Mouse (Mus musculus) neural tube, embryonic 15.5 days (tissue): ENCODE results near the gene Wnk4. TPM values are rescaled to one million over a fixed set of nuclear protein-coding genes. Genes with fewer than 3 reads are reported as not detected.

Source experiments
- ATAC-seq: fragments of 200-750 bp; cut with Nextera tagmentation; 2 replicates; pipeline ENCODE4 v1.8.0; 2017; ENCODE audit warnings: mild to moderate bottlenecking, moderate TSS enrichment, moderate library complexity; ENCODE audit not compliant: low FRiP score
- H3K27ac ChIP-seq: fragments of 300-500 bp; sonication (generic); replicated peaks from 2 replicates; pipeline ENCODE4 v1.5.1; 2015; ENCODE audit warnings: mild to moderate bottlenecking, inconsistent platforms
- H3K27me3 ChIP-seq: fragments of 300-500 bp; sonication (generic); replicated peaks from 2 replicates; pipeline ENCODE4 v1.6.1; 2015; ENCODE audit warnings: inconsistent platforms
- H3K36me3 ChIP-seq: fragments of 300-500 bp; sonication (generic); 2 replicates; pipeline ENCODE4 v1.6.1; 2015; ENCODE audit warnings: inconsistent platforms
- H3K4me1 ChIP-seq: fragments of 300-500 bp; sonication (generic); 2 replicates; pipeline ENCODE4 v1.6.1; 2015; ENCODE audit warnings: inconsistent platforms
- H3K4me2 ChIP-seq: fragments of 300-500 bp; sonication (generic); 2 replicates; pipeline ENCODE4 v1.6.1; 2015; ENCODE audit warnings: inconsistent platforms, mild to moderate bottlenecking, moderate library complexity
- H3K4me3 ChIP-seq: fragments of 300-500 bp; sonication (generic); replicated peaks from 2 replicates; pipeline ENCODE4 v1.5.1; 2015; ENCODE audit warnings: mild to moderate bottlenecking, inconsistent platforms
- H3K9ac ChIP-seq: fragments of 300-500 bp; sonication (generic); replicated peaks from 2 replicates; pipeline ENCODE4 v1.6.1; 2015; ENCODE audit warnings: mild to moderate bottlenecking, inconsistent platforms
- H3K9me3 ChIP-seq: fragments of 300-500 bp; sonication (generic); replicated peaks from 2 replicates; pipeline ENCODE4 v1.6.1; 2016; ENCODE audit warnings: inconsistent platforms
- WGBS: fragments of 180-500 bp; shearing (Covaris S2); methylation state at CpG from one replicate; pipeline ENCODE4 v1.1.7; 2015; ENCODE audit warnings: mixed read lengths; 5-methylcytosine and 5-hydroxymethylcytosine counted together
- polyA plus RNA-seq: library from polyadenylated mRNA; unstranded; fragments of >200 nt; fragmentation: Nextera tagmentation; extraction: Ambion mirVana; gene quantifications from 2 replicates; pipeline ENCODE4 v1.2.1, GENCODE M21; 2015

Gene Wnk4
- polyA plus RNA-seq, 1 experiment from 2014 or later, result 7.0 TPM

DNA sequence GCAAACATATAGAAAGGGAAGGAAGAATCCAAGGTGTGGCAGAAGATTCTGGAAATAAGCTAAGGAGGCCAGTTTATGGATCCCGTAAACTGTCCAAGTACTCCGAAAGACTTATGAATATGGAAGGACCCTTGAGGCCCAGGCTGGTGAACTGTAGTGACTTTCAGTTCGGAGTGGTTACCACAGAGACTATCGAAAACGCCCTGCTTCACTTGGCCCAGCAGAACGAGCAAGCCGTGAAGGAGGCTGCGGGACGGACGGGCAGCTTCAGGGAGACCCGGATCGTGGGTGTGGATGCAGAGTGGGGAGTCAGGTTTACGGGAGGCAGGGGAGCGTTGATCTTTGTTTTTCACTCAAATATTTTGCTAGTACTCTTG lies 18.8 kb downstream of the Wnk4 start:
- Histone ChIP-seq H3K27me3 (no peaks in the 10 kb centered on the region; the same call in 1 of the 2 replicates), H3K36me3 (no peaks in the 10 kb centered on the region; the same call in 1 of the 2 replicates), H3K4me3 (peak overlapping the region; percentile 66), H3K27ac (no peak overlapping the region), H3K4me1 (peaks cover 29% of the 10 kb centered on the region), H3K9ac (no peak overlapping the region), H3K4me2 (peak overlapping the region; percentile 88), H3K9me3 (no peaks in the 10 kb centered on the region)
- WGBS, result 58% methylated on average over 14 of the region's 14 CpGs
- ATAC-seq, result peak; percentile 12; the same call in 1 of the 2 replicates

DNA sequence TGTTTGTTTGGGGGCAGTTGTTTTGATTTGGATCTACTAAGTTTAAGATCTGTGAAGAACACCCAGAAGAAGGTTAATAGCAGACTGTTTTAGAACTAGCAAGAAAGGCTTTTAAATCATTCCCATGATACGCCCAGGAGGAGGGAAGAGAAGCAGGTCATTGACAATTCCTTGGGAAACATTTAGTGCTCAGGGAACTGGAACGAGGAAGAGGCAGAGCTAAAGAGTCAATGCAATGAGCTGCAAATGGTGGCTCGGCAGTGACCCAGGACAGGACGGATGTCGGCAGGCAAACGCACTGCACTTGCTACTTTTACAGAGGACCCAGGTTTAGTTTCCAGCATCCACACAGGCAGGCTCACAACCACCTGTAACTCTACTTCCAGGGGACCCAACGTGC lies 20.5 kb downstream of the Wnk4 start:
- H3K36me3 ChIP-seq, result peaks cover 6% of the 10 kb centered on the region
- H3K4me1 ChIP-seq, result peaks cover 29% of the 10 kb centered on the region
- no peak overlapping the region for H3K27ac ChIP-seq
- WGBS, result 45% methylated on average over 7 of the region's 7 CpGs
- no peak for ATAC-seq
- H3K4me3 ChIP-seq, result no peak overlapping the region
- no peaks in the 10 kb centered on the region; the same call in 1 of the 2 replicates for H3K27me3 ChIP-seq
- H3K9me3 ChIP-seq, result no peaks in the 10 kb centered on the region
- no peak overlapping the region for H3K9ac ChIP-seq
- no peak overlapping the region for H3K4me2 ChIP-seq

DNA sequence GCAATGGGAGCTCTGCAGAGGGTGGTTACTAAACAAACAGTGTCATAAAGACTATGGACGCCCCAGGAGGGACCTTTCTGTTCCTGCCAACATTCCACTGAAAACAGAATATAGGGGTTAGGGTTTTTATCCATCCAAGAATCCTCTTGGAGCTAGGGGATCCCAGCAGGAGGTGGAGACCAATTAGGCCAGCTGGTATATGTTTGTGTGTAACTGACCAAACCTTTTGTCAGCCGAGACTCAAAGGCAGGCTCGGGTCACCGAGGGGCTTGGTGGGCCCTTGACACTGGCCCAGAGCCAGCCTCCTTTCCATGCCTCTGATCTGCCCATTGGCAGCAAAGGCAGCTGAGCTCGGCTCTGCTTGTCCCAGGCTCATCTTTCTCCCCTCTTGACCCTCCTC lies 22.5 kb downstream of the Wnk4 start:
- ATAC-seq, result no peak
- H3K27ac ChIP-seq, result no peak overlapping the region
- H3K36me3 ChIP-seq, result peaks cover 13% of the 10 kb centered on the region
- no peak overlapping the region for H3K4me3 ChIP-seq
- no peak overlapping the region for H3K9ac ChIP-seq
- no peak overlapping the region for H3K4me2 ChIP-seq
- no peaks in the 10 kb centered on the region; the same call in 1 of the 2 replicates for H3K27me3 ChIP-seq
- H3K4me1 ChIP-seq, result peaks cover 11% of the 10 kb centered on the region
- WGBS, result 19% methylated on average over 5 of the region's 5 CpGs
- H3K9me3 ChIP-seq, result no peaks in the 10 kb centered on the region

DNA sequence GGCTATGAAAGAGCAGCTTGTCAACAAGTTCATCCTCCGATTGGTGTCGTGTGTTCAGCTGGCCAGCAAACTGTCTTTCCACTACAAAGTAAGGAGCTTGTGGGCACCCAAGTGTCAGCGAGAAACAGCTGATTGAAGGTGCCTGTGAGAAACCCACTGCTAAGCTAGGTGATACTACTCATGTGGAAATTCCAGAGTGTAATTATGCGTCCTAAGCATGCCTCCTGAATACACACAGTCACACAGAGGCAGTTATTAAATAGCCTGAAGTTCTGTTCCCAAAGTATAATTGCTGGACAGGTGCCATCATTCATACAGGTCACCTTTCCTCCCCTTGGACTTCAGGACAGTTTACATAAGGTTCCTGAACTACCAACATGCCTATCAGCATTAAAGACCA lies 23.4 kb downstream of the Wnk4 start:
- Histone ChIP-seq H3K27me3 (no peaks in the 10 kb centered on the region; the same call in 1 of the 2 replicates), H3K4me2 (no peak overlapping the region), H3K36me3 (peaks cover 18% of the 10 kb centered on the region), H3K4me3 (no peak overlapping the region), H3K4me1 (peaks cover 7% of the 10 kb centered on the region), H3K9ac (no peak overlapping the region), H3K27ac (no peak overlapping the region), H3K9me3 (no peaks in the 10 kb centered on the region)
- WGBS, result 74% methylated on average over 4 of the region's 4 CpGs
- no peak for ATAC-seq

DNA sequence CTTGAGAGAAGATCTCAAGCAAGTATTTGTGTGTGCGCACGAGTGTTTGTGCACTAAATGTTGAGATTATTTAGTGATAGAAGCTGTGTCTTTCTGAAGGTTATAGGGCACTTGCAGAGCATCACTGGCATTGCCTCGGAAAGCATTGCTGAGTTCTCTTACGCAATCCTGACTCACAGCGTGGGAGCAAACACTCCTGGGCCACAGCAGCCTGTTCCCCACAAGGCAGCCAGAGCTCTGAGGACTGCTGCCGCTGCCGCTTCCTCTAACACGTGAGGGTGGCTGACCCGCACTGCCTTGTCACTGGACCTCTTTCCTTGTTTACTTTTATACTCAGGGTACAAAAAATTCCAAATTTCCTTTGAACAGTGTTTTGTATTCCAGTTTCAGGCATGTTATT lies 26.9 kb downstream of the Wnk4 start:
- H3K27ac ChIP-seq, result no peak overlapping the region
- no peak overlapping the region for H3K4me2 ChIP-seq
- ATAC-seq, result no peak
- WGBS, result 88% methylated on average over 9 of the region's 9 CpGs
- no peak overlapping the region for H3K4me3 ChIP-seq
- H3K36me3 ChIP-seq, result peaks cover 51% of the 10 kb centered on the region
- no peaks in the 10 kb centered on the region for H3K27me3 ChIP-seq
- no peaks in the 10 kb centered on the region for H3K9me3 ChIP-seq
- H3K4me1 ChIP-seq, result no peaks in the 10 kb centered on the region
- no peak overlapping the region for H3K9ac ChIP-seq

DNA sequence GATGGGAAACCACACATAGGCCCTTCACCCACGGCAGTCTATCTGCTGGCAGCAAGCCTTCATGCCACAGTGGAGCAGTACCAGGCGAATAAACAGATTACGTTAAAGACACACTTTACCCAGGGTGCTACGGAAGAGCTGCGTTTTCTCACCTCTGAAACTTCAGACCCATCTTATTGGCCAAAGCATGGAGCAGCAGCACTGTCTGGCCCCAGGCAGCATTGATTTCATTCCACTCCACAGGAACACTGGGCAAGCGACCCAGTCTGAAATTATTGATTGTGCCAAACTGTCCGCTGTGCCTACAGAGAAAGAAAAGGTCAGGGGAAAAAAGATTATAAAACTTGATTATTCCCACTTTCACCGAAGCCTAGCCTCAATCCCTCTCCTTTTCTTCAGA lies 30.9 kb downstream of the Wnk4 start:
- 99% methylated on average over 8 of the region's 8 CpGs for WGBS
- no peak overlapping the region for H3K4me3 ChIP-seq
- H3K9ac ChIP-seq, result no peak overlapping the region
- H3K36me3 ChIP-seq, result peaks cover 80% of the 10 kb centered on the region
- no peaks in the 10 kb centered on the region for H3K4me1 ChIP-seq
- H3K9me3 ChIP-seq, result no peaks in the 10 kb centered on the region
- no peak overlapping the region for H3K27ac ChIP-seq
- no peak for ATAC-seq
- no peak overlapping the region for H3K4me2 ChIP-seq
- no peaks in the 10 kb centered on the region for H3K27me3 ChIP-seq

DNA sequence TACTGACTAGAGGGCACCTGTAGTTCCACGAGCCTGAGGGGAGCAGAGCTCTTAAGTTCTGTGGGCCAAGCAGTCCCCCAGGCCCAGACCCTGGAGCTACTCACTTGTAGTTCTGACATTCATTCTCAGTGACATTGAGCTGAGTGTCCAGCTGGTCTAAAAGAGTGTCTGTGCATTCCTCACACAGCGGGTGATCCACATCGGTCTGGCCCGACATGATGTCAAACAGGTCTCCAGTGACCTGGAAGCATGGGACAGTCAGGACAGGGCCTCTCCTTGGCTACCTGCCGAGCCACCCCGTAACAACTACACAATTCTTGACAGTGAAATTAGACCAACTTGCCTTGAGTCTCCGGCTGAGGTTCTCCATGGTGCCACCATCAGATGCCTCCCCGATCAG lies 34.8 kb downstream of the Wnk4 start:
- H3K4me2 ChIP-seq, result no peak overlapping the region
- no peak for ATAC-seq
- no peak overlapping the region for H3K27ac ChIP-seq
- H3K9ac ChIP-seq, result no peak overlapping the region
- H3K27me3 ChIP-seq, result no peaks in the 10 kb centered on the region
- peaks cover 7% of the 10 kb centered on the region for H3K4me1 ChIP-seq
- WGBS, result 96% methylated on average over 8 of the region's 8 CpGs
- H3K9me3 ChIP-seq, result no peaks in the 10 kb centered on the region
- no peak overlapping the region for H3K4me3 ChIP-seq
- H3K36me3 ChIP-seq, result peaks cover 82% of the 10 kb centered on the region

DNA sequence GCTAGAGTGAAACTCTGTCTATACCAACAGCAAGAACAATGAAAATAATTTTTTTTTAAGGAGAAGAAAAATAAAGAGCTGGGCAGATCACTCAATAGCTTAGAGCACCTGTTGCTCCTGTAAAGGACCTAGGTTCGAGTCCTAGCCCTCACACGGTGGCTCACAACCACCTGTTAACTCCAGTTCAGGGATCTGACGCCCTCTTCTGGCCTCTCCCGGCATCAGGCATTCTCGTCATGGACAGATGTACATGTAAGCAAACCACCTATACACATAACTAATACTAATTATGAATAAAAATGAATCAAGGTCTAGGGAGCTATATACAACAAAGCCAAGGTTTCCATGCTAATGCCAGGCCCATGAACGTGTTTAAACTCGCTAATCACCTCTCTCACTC lies 40.5 kb downstream of the Wnk4 start:
- peak overlapping the region; percentile 89 for H3K9ac ChIP-seq
- WGBS, result 69% methylated on average over 7 of the region's 7 CpGs
- peak overlapping the region; percentile 97 for H3K4me2 ChIP-seq
- peak overlapping the region; percentile 92 for H3K4me3 ChIP-seq
- peaks cover 26% of the 10 kb centered on the region for H3K4me1 ChIP-seq
- H3K9me3 ChIP-seq, result no peaks in the 10 kb centered on the region
- H3K27ac ChIP-seq, result no peak overlapping the region
- peaks cover 27% of the 10 kb centered on the region for H3K36me3 ChIP-seq
- no peak for ATAC-seq
- H3K27me3 ChIP-seq, result no peaks in the 10 kb centered on the region

DNA sequence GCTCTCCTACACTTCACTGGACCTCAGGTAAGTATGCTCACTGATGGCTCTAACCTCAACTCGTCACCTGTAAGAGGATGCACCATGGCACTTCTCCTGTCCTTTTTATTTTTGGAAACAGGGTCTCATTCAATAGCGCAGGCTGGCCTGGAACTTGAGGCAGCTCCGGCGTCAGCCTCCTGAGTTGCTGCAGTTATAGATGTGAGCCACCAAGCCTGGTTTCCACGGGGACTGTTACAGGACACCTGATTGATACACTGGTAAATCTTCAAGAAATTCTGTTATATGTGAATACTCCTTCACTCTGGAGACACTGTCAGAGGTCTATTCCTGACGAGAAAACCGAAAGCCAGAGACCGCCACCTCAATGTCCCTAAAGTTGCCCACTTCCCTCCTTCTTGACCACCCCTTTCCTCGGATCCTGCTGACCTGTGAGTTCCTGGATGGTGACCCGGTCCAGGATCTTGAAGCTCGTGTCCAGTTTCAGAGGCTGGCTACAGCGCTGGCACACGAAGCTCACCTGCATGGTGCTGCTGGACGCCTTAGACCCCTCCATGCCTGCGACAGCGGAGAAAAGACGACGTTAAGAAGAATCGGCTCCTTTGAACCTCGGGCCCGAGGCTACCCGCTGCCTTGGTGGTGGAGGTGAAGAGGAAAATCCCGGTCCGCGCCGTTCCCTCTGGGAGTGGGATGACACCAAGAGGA lies 41.1 kb downstream of the Wnk4 start:
- peaks cover 26% of the 10 kb centered on the region for H3K4me1 ChIP-seq
- peak overlapping the region; percentile 89 for H3K9ac ChIP-seq
- peaks cover 21% of the 10 kb centered on the region for H3K36me3 ChIP-seq
- peak overlapping the region; percentile 77 for H3K27ac ChIP-seq
- 0 out of 2 replicates have a peak, but pooled peaks cover 2% of the 10 kb centered on the region for H3K27me3 ChIP-seq
- WGBS, result 13% methylated on average over 26 of the region's 26 CpGs
- no peak for ATAC-seq
- no peaks in the 10 kb centered on the region for H3K9me3 ChIP-seq
- H3K4me3 ChIP-seq, result peak overlapping the region; percentile 92
- H3K4me2 ChIP-seq, result peak overlapping the region; percentile 97

DNA sequence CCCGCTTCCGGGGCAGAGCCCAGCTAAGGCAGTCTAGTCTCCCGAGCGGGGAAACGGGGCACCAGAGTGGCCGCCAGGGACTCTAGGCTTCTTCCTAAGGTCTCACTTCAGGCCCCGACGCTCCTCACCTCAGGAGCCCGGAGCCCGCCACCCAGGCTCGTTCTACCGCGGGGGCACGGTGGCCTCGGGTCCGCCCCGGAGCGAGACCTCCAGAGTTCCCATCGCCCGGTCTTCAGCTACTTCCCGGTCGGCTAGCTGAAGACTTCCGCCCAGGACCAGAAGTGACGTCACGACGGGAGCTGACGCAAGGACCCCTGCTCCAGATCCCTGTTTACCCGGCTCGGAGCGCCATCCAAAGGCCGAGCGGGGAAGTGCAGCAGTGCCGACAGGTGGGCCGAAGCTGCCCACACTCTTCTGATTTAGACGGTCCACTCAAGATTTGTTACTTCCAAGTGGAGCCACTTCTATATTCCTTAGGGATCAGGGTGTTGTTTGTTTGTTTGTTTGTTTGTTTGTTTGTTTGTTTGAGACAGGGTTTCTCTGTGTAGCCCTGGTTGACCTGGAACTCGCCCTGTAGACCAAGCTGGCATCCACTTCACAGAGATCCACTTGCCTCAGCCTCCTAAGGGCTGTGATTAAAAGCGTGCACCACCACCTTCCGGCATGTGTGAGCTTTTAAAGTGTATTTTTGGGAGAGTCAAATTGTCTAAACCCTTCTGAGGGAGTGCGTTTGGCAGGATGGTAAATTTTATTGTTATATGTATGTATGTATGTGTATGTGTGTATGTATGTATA lies 41.8 kb downstream of the Wnk4 start, which contains the start of gene Becn1:
Becn1 (minus strand) TSS at position 283 of the 795 bp plus-strand sequence.
- Histone ChIP-seq H3K9me3 (no peaks in the 10 kb centered on the region), H3K27ac (peak within 1 kb of the TSS; percentile 77), H3K4me3 (peak within 1 kb of the TSS; percentile 92), H3K4me2 (peak within 1 kb of the TSS; percentile 97), H3K4me1 (peaks cover 26% of the 10 kb centered on the region), H3K9ac (peak within 1 kb of the TSS; percentile 89), H3K36me3 (peaks cover 21% of the 10 kb centered on the region), H3K27me3 (0 out of 2 replicates have a peak, but pooled peaks cover 9% of the 10 kb centered on the region)
- peak; percentile 96 for ATAC-seq
- 8% methylated on average over 39 of the region's 39 CpGs for WGBS

DNA sequence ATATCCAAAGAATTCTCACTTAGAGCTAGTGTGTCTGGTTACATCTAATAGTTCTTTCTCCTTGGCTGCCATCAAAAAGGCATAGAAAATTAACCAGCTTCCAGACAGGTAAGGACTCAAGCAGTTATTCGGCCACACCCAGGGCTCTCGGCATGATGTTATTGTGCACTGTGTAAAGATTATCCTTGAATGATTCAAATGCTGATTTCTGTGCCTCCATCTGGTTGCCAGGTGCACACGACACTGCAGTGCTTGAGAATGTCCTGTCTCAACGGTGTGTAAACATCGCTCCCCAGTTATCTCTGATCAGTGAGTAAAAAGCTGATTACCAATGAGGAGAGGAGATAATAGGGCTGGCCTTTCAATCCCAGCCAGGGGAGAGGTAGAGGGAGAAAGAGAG lies 47.4 kb downstream of the Wnk4 start:
- no peak overlapping the region for H3K4me3 ChIP-seq
- H3K4me2 ChIP-seq, result no peak overlapping the region
- H3K9me3 ChIP-seq, result no peaks in the 10 kb centered on the region
- no peaks in the 10 kb centered on the region for H3K36me3 ChIP-seq
- no peak for ATAC-seq
- H3K27ac ChIP-seq, result no peak overlapping the region
- WGBS, result 46% methylated on average over 5 of the region's 5 CpGs
- no peak overlapping the region for H3K9ac ChIP-seq
- peaks cover 9% of the 10 kb centered on the region; the same call in 1 of the 2 replicates for H3K27me3 ChIP-seq
- H3K4me1 ChIP-seq, result no peaks in the 10 kb centered on the region

DNA sequence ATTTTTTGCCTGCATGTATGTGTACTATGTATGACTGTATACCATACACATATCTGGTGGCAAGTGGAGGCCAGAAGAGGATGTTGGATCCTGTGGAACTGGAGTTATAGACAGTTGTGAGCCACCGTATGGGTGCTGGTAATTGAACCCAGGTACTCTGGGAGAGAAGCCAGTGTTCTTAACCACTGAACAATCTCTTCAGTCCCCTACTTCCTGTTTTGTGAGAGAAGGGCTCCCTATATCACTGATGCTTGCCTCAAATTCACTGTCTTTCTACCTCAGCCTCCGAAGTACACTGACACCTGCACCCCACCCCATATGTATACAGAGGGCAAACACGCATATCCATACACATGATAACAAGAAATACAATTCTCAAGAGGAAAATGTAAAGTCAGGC lies 50.7 kb downstream of the Wnk4 start:
- Histone ChIP-seq H3K9me3 (no peaks in the 10 kb centered on the region), H3K4me2 (no peak overlapping the region), H3K27me3 (peaks cover 9% of the 10 kb centered on the region), H3K9ac (no peak overlapping the region), H3K27ac (no peak overlapping the region), H3K4me1 (peaks cover 2% of the 10 kb centered on the region; the same call in 1 of the 2 replicates), H3K4me3 (no peak overlapping the region), H3K36me3 (no peaks in the 10 kb centered on the region)
- WGBS, result 93% methylated on average over 3 of the region's 3 CpGs
- no peak for ATAC-seq
